Mouse (Mus musculus) kidney, adult 2 months (tissue): ENCODE results near the gene Gspt1. TPM values are rescaled to one million over a fixed set of nuclear protein-coding genes. Genes with fewer than 3 reads are reported as not detected.

Experiments used
- DNase-seq: peaks from one replicate; pipeline ENCODE4 v3.0.0; 2021
- H3K27ac ChIP-seq: fragments of 200-500 bp; 2 replicates; pipeline ENCODE4 v1.5.1; 2012; ENCODE audit warnings: low read depth, low read length, control low read depth, inconsistent platforms; ENCODE audit not compliant: insufficient read depth
- H3K27me3 ChIP-seq: fragments of 200-500 bp; replicated peaks from 2 replicates; pipeline ENCODE4 v1.6.1; 2012; ENCODE audit warnings: mild to moderate bottlenecking, moderate library complexity, low read length, inconsistent platforms; ENCODE audit not compliant: control insufficient read depth, insufficient read depth
- H3K36me3 ChIP-seq: fragments of 200-500 bp; 2 replicates; pipeline ENCODE4 v1.6.1; 2012; ENCODE audit warnings: mild to moderate bottlenecking, moderate library complexity, low read length, inconsistent platforms; ENCODE audit not compliant: control insufficient read depth, insufficient read depth
- H3K4me1 ChIP-seq: fragments of 200-500 bp; 2 replicates; pipeline ENCODE4 v1.6.1; 2011; ENCODE audit warnings: low read length; ENCODE audit not compliant: control insufficient read depth, insufficient read depth
- H3K4me3 ChIP-seq: fragments of 200-500 bp; 2 replicates; pipeline ENCODE4 v1.5.1; 2011; ENCODE audit warnings: mild to moderate bottlenecking, low read depth, low read length, control low read depth; ENCODE audit not compliant: insufficient read depth
- CTCF ChIP-seq: fragments of 200-500 bp; conservative IDR thresholded peaks from 2 replicates; pipeline ENCODE4 v1.5.1; 2011; ENCODE audit warnings: low read depth, mild to moderate bottlenecking, control low read depth, low read length, moderate library complexity, mixed read lengths; ENCODE audit not compliant: insufficient read depth, insufficient read length
- POLR2A ChIP-seq: fragments of 200-500 bp; IDR thresholded peaks from one replicate; pipeline ENCODE4 v1.6.1; 2011; ENCODE audit warnings: low read depth, low read length, control low read depth
- WGBS: fragments of 180-500 bp; shearing (Covaris S2); methylation state at CpG from one replicate; pipeline ENCODE4 v1.1.7; 2018; 5-methylcytosine and 5-hydroxymethylcytosine counted together
- polyA plus RNA-seq: library from polyadenylated mRNA; depleted of rRNA; stranded (reverse); fragments of >200 nt; gene quantifications from 2 replicates; pipeline ENCODE4 v1.2.3, GENCODE M21; 2012

The Gspt1 gene
- polyA plus RNA-seq, 1 experiment, result 17.4 TPM

DNA sequence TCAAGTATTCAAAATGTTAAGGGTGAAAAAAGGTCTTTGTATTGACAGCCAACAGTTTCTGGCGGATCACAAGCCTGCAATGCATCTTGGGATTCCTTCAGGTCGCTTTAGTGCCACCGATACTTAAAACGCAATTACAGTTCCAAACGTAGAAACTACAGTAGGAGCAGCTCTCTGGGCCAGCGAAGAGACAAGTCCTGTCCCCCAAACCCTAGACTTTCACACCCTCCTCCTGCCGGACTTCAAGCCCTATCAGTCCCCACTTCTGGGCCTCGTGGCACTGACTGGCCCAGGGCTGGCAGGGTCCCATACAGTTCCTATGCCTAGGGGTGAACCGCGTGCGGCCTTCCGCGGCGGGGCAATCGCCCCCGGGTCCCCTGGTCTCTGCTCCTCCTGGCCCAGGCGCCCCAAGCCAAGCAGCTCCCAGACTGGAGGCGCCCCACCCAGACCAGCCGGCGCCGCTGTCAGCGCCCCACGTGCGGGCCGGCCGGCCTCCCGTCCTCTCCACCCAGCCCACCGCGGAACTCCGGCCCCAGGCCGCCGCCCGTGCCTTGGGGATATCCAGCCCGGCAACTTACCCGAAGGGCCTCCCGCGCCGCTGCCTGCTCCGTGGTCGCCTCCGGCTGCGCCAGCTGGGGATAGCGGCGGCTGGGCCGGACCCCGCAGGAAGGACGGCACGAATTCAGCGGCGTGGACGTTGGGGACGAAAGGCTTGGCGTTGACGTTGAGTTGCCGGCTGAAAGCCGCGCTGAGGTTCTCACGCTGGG lies 877 bp downstream of the Gspt1 start:
- Histone ChIP-seq H3K27me3 (no peaks in the 10 kb centered on the region), H3K36me3 (no peaks in the 10 kb centered on the region), H3K4me3 (peak overlapping the region; percentile 85), H3K4me1 (peaks cover 6% of the 10 kb centered on the region; the same call in 1 of the 2 replicates), H3K27ac (peak overlapping the region; percentile 89)
- 0% methylated on average over 56 of the region's 58 CpGs for WGBS
- no peak for TF ChIP-seq POLR2A
- no peak for TF ChIP-seq CTCF
- DNase-seq, result peak; percentile 60

DNA sequence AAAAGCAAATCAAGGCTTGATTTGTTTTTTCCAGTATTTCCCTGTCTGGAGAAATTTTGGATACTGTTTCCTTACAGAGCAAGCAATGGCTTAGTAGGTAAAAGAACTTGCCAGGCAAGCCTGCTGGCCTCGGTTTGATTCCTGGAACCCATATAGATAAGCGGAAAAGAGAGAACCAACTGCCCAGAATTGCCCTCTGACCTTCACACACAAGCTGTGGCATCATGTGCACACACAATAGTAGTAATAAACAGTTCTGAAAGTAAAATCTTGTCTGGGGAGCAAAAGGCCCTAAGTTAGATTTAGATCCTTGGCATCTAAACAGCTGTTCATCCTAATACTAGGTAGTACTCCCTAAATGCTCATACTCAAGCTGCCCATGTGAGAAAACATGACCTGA lies 6.3 kb downstream of the Gspt1 start:
- no peaks in the 10 kb centered on the region for H3K27me3 ChIP-seq
- H3K36me3 ChIP-seq, result no peaks in the 10 kb centered on the region
- 44% methylated on average over 2 of the region's 2 CpGs for WGBS
- H3K27ac ChIP-seq, result peak overlapping the region; percentile 45; the same call in 1 of the 2 replicates
- peaks cover 30% of the 10 kb centered on the region for H3K4me1 ChIP-seq
- H3K4me3 ChIP-seq, result no peak overlapping the region
- TF ChIP-seq CTCF (no peak), POLR2A (no peak)
- no peak for DNase-seq

DNA sequence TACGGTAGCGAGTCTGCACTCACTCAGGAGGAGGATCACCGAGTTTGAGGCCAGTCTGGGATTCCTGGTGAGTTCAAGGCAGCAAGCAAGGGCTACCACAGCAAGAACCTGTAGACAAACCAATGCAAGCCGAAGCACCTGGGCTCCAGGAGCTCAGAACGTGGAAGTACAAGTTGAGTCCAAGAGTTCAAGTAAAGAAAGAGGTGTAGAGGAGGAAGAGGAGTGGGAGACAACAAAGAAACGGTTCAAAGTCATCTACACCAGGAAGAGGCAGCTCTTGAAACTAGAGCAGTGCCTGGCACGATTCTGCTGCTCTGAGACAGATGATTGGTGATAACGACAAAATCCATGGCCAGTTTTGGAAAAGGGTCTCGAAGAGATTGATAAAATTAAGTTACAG lies 8.4 kb downstream of the Gspt1 start:
- Histone ChIP-seq H3K36me3 (no peaks in the 10 kb centered on the region), H3K4me1 (peaks cover 29% of the 10 kb centered on the region), H3K27me3 (no peaks in the 10 kb centered on the region), H3K27ac (peak overlapping the region; percentile 56), H3K4me3 (no peak overlapping the region)
- no peak for TF ChIP-seq POLR2A
- no peak for TF ChIP-seq CTCF
- DNase-seq, result no peak
- 66% methylated on average over 9 of the region's 9 CpGs for WGBS

GRCm38 (mm10) chr16:11242401-11242800 lies 11.7 kb downstream of the Gspt1 start:
- Histone ChIP-seq H3K36me3 (peaks cover 2% of the 10 kb centered on the region), H3K4me1 (peaks cover 18% of the 10 kb centered on the region), H3K27me3 (no peaks in the 10 kb centered on the region), H3K27ac (peak overlapping the region; percentile 63; the same call in 1 of the 2 replicates), H3K4me3 (no peak overlapping the region)
- no peak for TF ChIP-seq POLR2A
- TF ChIP-seq CTCF, result no peak
- WGBS, result 37% methylated on average over 1 of the region's 1 CpGs
- peak; percentile 66 for DNase-seq

GRCm38 (mm10) chr16:11217801-11218200 lies 36.3 kb downstream of the Gspt1 start:
- WGBS, result 72% methylated on average over 3 of the region's 3 CpGs
- TF ChIP-seq POLR2A (no peak), CTCF (no peak)
- no peak for DNase-seq
- Histone ChIP-seq H3K36me3 (peaks cover 14% of the 10 kb centered on the region), H3K4me3 (no peak overlapping the region), H3K27ac (no peak overlapping the region), H3K4me1 (no peaks in the 10 kb centered on the region), H3K27me3 (no peaks in the 10 kb centered on the region)

DNA sequence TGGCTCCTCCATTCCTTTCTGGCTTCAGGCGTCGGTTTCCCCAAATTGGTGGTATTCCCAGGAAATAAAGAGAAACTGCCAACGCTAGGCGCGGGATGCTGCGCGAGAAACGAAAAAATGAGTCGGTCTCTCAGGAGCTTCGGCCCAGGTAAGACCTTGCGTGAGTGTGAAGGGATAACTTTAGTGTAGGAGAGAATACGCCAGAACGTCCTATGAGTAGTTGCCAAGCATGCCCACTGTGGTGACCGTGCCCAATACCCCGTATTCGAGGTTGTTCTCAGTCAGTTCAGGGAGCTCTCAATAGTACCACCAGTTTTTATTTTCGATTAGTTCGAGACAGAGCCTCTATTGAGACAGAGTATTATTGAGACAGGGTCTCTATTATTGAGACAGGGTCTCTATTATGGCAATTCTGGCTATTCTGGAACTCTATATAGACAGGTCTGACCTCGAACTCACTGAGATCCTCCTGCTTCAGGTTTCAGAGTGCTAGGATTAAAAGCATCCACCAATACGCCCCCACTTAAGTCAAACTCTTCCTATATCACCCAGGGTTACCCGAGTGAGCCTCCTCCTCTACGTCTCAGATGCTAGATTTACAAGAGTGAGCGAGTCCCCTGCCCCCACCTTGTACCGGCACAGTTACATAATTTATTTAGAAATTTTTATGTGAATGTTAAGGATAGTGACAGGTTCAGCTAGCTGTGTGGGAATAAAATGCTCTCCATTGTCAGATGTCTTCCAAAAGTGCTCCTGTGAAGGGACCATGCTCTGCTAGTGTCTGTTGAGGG lies 50.3 kb downstream of the Gspt1 start:
- peak overlapping the region; percentile 83 for H3K4me3 ChIP-seq
- H3K4me1 ChIP-seq, result peaks cover 6% of the 10 kb centered on the region; the same call in 1 of the 2 replicates
- peaks cover 2% of the 10 kb centered on the region; the same call in 1 of the 2 replicates for H3K36me3 ChIP-seq
- no peaks in the 10 kb centered on the region for H3K27me3 ChIP-seq
- whole genome bisulfite sequencing, result 3% methylated on average over 24 of the region's 24 CpGs
- TF ChIP-seq POLR2A (no peak), CTCF (no peak)
- no peak for DNase-seq
- H3K27ac ChIP-seq, result no peak overlapping the region
